Mouse (Mus musculus) adrenal gland, postnatal 14 days (tissue): Measurements from ENCODE around the gene Dock9. TPM values are rescaled to one million over a fixed set of nuclear protein-coding genes. Genes with fewer than 3 reads are reported as not detected.

Experiments used
- DNase-seq: peaks from one replicate; pipeline ENCODE4 v3.0.0; 2021; ENCODE audit warnings: mixed read lengths
- total RNA-seq: library from RNA; stranded (reverse); gene quantifications from 2 replicates; pipeline ENCODE4 v1.2.3, GENCODE M21; 2021

The Dock9 gene
- total RNA-seq, 1 experiment from 2014 or later, result 31.9 TPM

- no peak for DNase-seq
Measured at GRCm38 (mm10) chr14:121620157-121620556, 177.5 kb downstream of the Dock9 start.

- peak; percentile 41 for DNase-seq
Measured at GRCm38 (mm10) chr14:121617645-121618390, 179.8 kb downstream of the Dock9 start.

GRCm38 (mm10) chr14:121615431-121615830 is 182.2 kb downstream of the Dock9 start:
- no peak for DNase-seq

GRCm38 (mm10) chr14:121614461-121615170 is 183.0 kb downstream of the Dock9 start:
- DNase-seq, result peak; percentile 36

- DNase-seq, result no peak
Measured at GRCm38 (mm10) chr14:121613490-121613889, 184.1 kb downstream of the Dock9 start.

GRCm38 (mm10) chr14:121612926-121613325 is 184.7 kb downstream of the Dock9 start:
- no peak for DNase-seq

- DNase-seq, result no peak
Measured at GRCm38 (mm10) chr14:121611533-121611932, 186.1 kb downstream of the Dock9 start.

- DNase-seq, result no peak
Measured at GRCm38 (mm10) chr14:121611098-121611497, 186.5 kb downstream of the Dock9 start.

- DNase-seq, result no peak
Measured at GRCm38 (mm10) chr14:121608522-121608921, 189.1 kb downstream of the Dock9 start.

- no peak for DNase-seq
Measured at GRCm38 (mm10) chr14:121606433-121606832, 191.2 kb downstream of the Dock9 start.

GRCm38 (mm10) chr14:121605260-121605659 is 192.4 kb downstream of the Dock9 start:
- DNase-seq, result no peak

GRCm38 (mm10) chr14:121604565-121604964 is 193.1 kb downstream of the Dock9 start:
- no peak for DNase-seq

GRCm38 (mm10) chr14:121602610-121603009 is 195.0 kb downstream of the Dock9 start:
- no peak for DNase-seq

GRCm38 (mm10) chr14:121600538-121600937 is 197.1 kb downstream of the Dock9 start:
- no peak for DNase-seq

GRCm38 (mm10) chr14:121597073-121597472 is 200.6 kb downstream of the Dock9 start:
- DNase-seq, result no peak

GRCm38 (mm10) chr14:121596631-121597030 is 201.0 kb downstream of the Dock9 start:
- no peak for DNase-seq

- DNase-seq, result no peak
Measured at GRCm38 (mm10) chr14:121594684-121595083, 203.0 kb downstream of the Dock9 start.

GRCm38 (mm10) chr14:121593313-121593929 is 204.2 kb downstream of the Dock9 start:
- DNase-seq, result no peak

- DNase-seq, result no peak
Measured at GRCm38 (mm10) chr14:121592890-121593289, 204.7 kb downstream of the Dock9 start.

- no peak for DNase-seq
Measured at GRCm38 (mm10) chr14:121592356-121592755, 205.3 kb downstream of the Dock9 start.

GRCm38 (mm10) chr14:121589097-121589725 is 208.4 kb downstream of the Dock9 start:
- peak; percentile 89 for DNase-seq

GRCm38 (mm10) chr14:121588451-121588850 is 209.2 kb downstream of the Dock9 start:
- DNase-seq, result no peak
